Mouse (Mus musculus) midbrain, embryonic 12.5 days (tissue): ENCODE measurements around the gene Zfp354b. TPM values are rescaled to one million over a fixed set of nuclear protein-coding genes. Genes with fewer than 3 reads are reported as not detected.

ENCODE experiments used
- ATAC-seq: fragments of 200-750 bp; cut with Nextera tagmentation; 2 replicates; pipeline ENCODE4 v1.8.0; 2017; ENCODE audit warnings: low read depth, moderate TSS enrichment, moderate library complexity; ENCODE audit not compliant: low FRiP score
- H3K27ac ChIP-seq: fragments of 300-500 bp; sonication (generic); replicated peaks from 2 replicates; pipeline ENCODE4 v1.5.1; 2016; ENCODE audit warnings: mild to moderate bottlenecking
- H3K27me3 ChIP-seq: fragments of 300-500 bp; sonication (generic); 2 replicates; pipeline ENCODE4 v1.6.1; 2016; ENCODE audit warnings: mild to moderate bottlenecking
- H3K36me3 ChIP-seq: fragments of 300-500 bp; sonication (generic); 2 replicates; pipeline ENCODE4 v1.6.1; 2016
- H3K4me1 ChIP-seq: fragments of 300-500 bp; sonication (generic); 2 replicates; pipeline ENCODE4 v1.6.1; 2016
- H3K4me2 ChIP-seq: fragments of 300-500 bp; sonication (generic); replicated peaks from 2 replicates; pipeline ENCODE4 v1.6.1; 2016; ENCODE audit warnings: mild to moderate bottlenecking, moderate library complexity
- H3K4me3 ChIP-seq: fragments of 300-500 bp; sonication (generic); 2 replicates; pipeline ENCODE4 v1.5.1; 2016; ENCODE audit warnings: mild to moderate bottlenecking
- H3K9ac ChIP-seq: fragments of 300-500 bp; sonication (generic); replicated peaks from 2 replicates; pipeline ENCODE4 v1.6.1; 2016; ENCODE audit warnings: mild to moderate bottlenecking, moderate library complexity
- H3K9me3 ChIP-seq: fragments of 300-500 bp; sonication (generic); 2 replicates; pipeline ENCODE4 v1.6.1; 2016; ENCODE audit warnings: mild to moderate bottlenecking
- WGBS: fragments of 180-500 bp; shearing (Covaris S2); methylation state at CpG from one replicate; pipeline ENCODE4 v1.1.7; 2016; 5-methylcytosine and 5-hydroxymethylcytosine counted together
- polyA plus RNA-seq: library from polyadenylated mRNA; unstranded; fragments of >200 nt; fragmentation: Nextera tagmentation; extraction: Ambion mirVana; gene quantifications from 2 replicates; pipeline ENCODE4 v1.2.1, GENCODE M21; 2016

The Zfp354b gene
- polyA plus RNA-seq, result 2.1 and 2.4 TPM in 2 replicates

GRCm38 (mm10) chr11:50931451-50931866 is at the start of gene Zfp354b:
Gene Zfp354b (minus strand): TSS chr11:50931633.
- Histone ChIP-seq H3K9ac (peak within 1 kb of the TSS; percentile 70), H3K27me3 (peaks cover 4% of the 10 kb centered on the region; the same call in 1 of the 2 replicates), H3K4me2 (peak within 1 kb of the TSS; percentile 88), H3K9me3 (no peaks in the 10 kb centered on the region), H3K27ac (peak within 1 kb of the TSS; percentile 64), H3K4me1 (peaks cover 13% of the 10 kb centered on the region; the same call in 1 of the 2 replicates), H3K36me3 (no peaks in the 10 kb centered on the region), H3K4me3 (peak within 1 kb of the TSS; percentile 58)
- ATAC-seq, result peak; percentile 95
- 0% methylated on average over 18 of the region's 18 CpGs for WGBS

- no peaks in the 10 kb centered on the region for H3K36me3 ChIP-seq
- H3K4me2 ChIP-seq, result no peak overlapping the region
- H3K4me1 ChIP-seq, result no peaks in the 10 kb centered on the region
- H3K4me3 ChIP-seq, result no peak overlapping the region
- no peak overlapping the region for H3K27ac ChIP-seq
- WGBS, result 74% methylated on average over 4 of the region's 4 CpGs
- H3K9ac ChIP-seq, result no peak overlapping the region
- ATAC-seq, result no peak
- no peaks in the 10 kb centered on the region for H3K9me3 ChIP-seq
- H3K27me3 ChIP-seq, result no peaks in the 10 kb centered on the region
Observed at GRCm38 (mm10) chr11:50977216-50977615, 45.8 kb upstream of the Zfp354b start.

GRCm38 (mm10) chr11:50966230-50966629 is 34.8 kb upstream of the Zfp354b start, which contains the start of gene Olfr1378:
Gene Olfr1378 (plus strand): TSS chr11:50966530.
- H3K4me3 ChIP-seq, result no peak within 1 kb of the TSS
- H3K36me3 ChIP-seq, result no peaks in the 10 kb centered on the region
- no peak within 1 kb of the TSS for H3K27ac ChIP-seq
- H3K9me3 ChIP-seq, result no peaks in the 10 kb centered on the region
- ATAC-seq, result no peak
- H3K4me1 ChIP-seq, result no peaks in the 10 kb centered on the region
- WGBS, result 89% methylated on average over 11 of the region's 11 CpGs
- no peak within 1 kb of the TSS for H3K9ac ChIP-seq
- H3K4me2 ChIP-seq, result no peak within 1 kb of the TSS
- no peaks in the 10 kb centered on the region for H3K27me3 ChIP-seq

GRCm38 (mm10) chr11:50964886-50965285 is 33.5 kb upstream of the Zfp354b start:
- no peaks in the 10 kb centered on the region for H3K4me1 ChIP-seq
- no peak overlapping the region for H3K9ac ChIP-seq
- WGBS, result 82% methylated on average over 2 of the region's 2 CpGs
- ATAC-seq, result no peak
- no peak overlapping the region for H3K4me3 ChIP-seq
- no peak overlapping the region for H3K4me2 ChIP-seq
- H3K36me3 ChIP-seq, result no peaks in the 10 kb centered on the region
- H3K9me3 ChIP-seq, result no peaks in the 10 kb centered on the region
- H3K27ac ChIP-seq, result no peak overlapping the region
- no peaks in the 10 kb centered on the region for H3K27me3 ChIP-seq

- no peaks in the 10 kb centered on the region for H3K9me3 ChIP-seq
- 63% methylated on average over 6 of the region's 6 CpGs for WGBS
Observed at GRCm38 (mm10) chr11:50953665-50954064, 22.2 kb upstream of the Zfp354b start, which contains the start of gene Prop1. Gene Prop1 (minus strand): TSS chr11:50953765.

GRCm38 (mm10) chr11:50952290-50952689 is 20.9 kb upstream of the Zfp354b start:
- no peaks in the 10 kb centered on the region for H3K9me3 ChIP-seq
- H3K4me1 ChIP-seq, result no peaks in the 10 kb centered on the region
- H3K27me3 ChIP-seq, result no peaks in the 10 kb centered on the region
- ATAC-seq, result no peak
- no peak overlapping the region for H3K27ac ChIP-seq
- no peak overlapping the region for H3K9ac ChIP-seq
- H3K4me3 ChIP-seq, result no peak overlapping the region
- no peak overlapping the region for H3K4me2 ChIP-seq
- H3K36me3 ChIP-seq, result no peaks in the 10 kb centered on the region
- 74% methylated on average over 14 of the region's 14 CpGs for WGBS

More at GRCm38 (mm10) chr11:50953665-50954064, 22.2 kb upstream of the Zfp354b start, which contains the start of gene Prop1:
- ATAC-seq, result no peak
- Histone ChIP-seq H3K4me2 (no peak within 1 kb of the TSS), H3K36me3 (no peaks in the 10 kb centered on the region), H3K4me1 (no peaks in the 10 kb centered on the region), H3K9ac (no peak within 1 kb of the TSS), H3K27me3 (no peaks in the 10 kb centered on the region), H3K4me3 (no peak within 1 kb of the TSS), H3K27ac (no peak within 1 kb of the TSS)

- no peak within 1 kb of the TSS for H3K4me2 ChIP-seq
- ATAC-seq, result no peak
- H3K36me3 ChIP-seq, result no peaks in the 10 kb centered on the region
- no peaks in the 10 kb centered on the region for H3K9me3 ChIP-seq
- no peak within 1 kb of the TSS for H3K4me3 ChIP-seq
- H3K9ac ChIP-seq, result no peak within 1 kb of the TSS
- WGBS, result 82% methylated on average over 14 of the region's 14 CpGs
- no peaks in the 10 kb centered on the region for H3K4me1 ChIP-seq
- H3K27ac ChIP-seq, result no peak within 1 kb of the TSS
- H3K27me3 ChIP-seq, result no peaks in the 10 kb centered on the region
Observed at GRCm38 (mm10) chr11:50943506-50943905, 12.1 kb upstream of the Zfp354b start, which contains the start of gene 4933414I15Rik. Gene 4933414I15Rik (minus strand): TSS chr11:50943765.

GRCm38 (mm10) chr11:50942386-50942785 is 11.0 kb upstream of the Zfp354b start:
- Histone ChIP-seq H3K4me1 (no peaks in the 10 kb centered on the region), H3K27me3 (no peaks in the 10 kb centered on the region), H3K4me3 (no peak overlapping the region), H3K4me2 (no peak overlapping the region), H3K9ac (no peak overlapping the region), H3K36me3 (no peaks in the 10 kb centered on the region), H3K27ac (no peak overlapping the region), H3K9me3 (no peaks in the 10 kb centered on the region)
- no peak for ATAC-seq
- WGBS, result 79% methylated on average over 12 of the region's 12 CpGs

- Histone ChIP-seq H3K4me3 (no peak overlapping the region), H3K27ac (no peak overlapping the region), H3K9me3 (no peaks in the 10 kb centered on the region), H3K4me1 (no peaks in the 10 kb centered on the region), H3K4me2 (no peak overlapping the region), H3K9ac (no peak overlapping the region), H3K36me3 (no peaks in the 10 kb centered on the region), H3K27me3 (no peaks in the 10 kb centered on the region)
- 34% methylated on average over 14 of the region's 14 CpGs for WGBS
- peak; percentile 27; the same call in 1 of the 2 replicates for ATAC-seq
Observed at GRCm38 (mm10) chr11:50939621-50940366, 8.4 kb upstream of the Zfp354b start.

GRCm38 (mm10) chr11:50938435-50938834 is 7.0 kb upstream of the Zfp354b start:
- Histone ChIP-seq H3K4me3 (no peak overlapping the region), H3K4me1 (no peaks in the 10 kb centered on the region), H3K27ac (no peak overlapping the region), H3K4me2 (no peak overlapping the region), H3K9ac (no peak overlapping the region), H3K9me3 (no peaks in the 10 kb centered on the region), H3K36me3 (no peaks in the 10 kb centered on the region), H3K27me3 (no peaks in the 10 kb centered on the region)
- WGBS, result 81% methylated on average over 8 of the region's 8 CpGs
- no peak for ATAC-seq

- Histone ChIP-seq H3K9me3 (no peaks in the 10 kb centered on the region), H3K4me1 (peaks cover 13% of the 10 kb centered on the region; the same call in 1 of the 2 replicates), H3K4me2 (peak overlapping the region; percentile 88), H3K27me3 (peaks cover 4% of the 10 kb centered on the region; the same call in 1 of the 2 replicates), H3K27ac (peak overlapping the region; percentile 64), H3K4me3 (no peak overlapping the region), H3K9ac (no peak overlapping the region), H3K36me3 (no peaks in the 10 kb centered on the region)
- 76% methylated on average over 1 of the region's 1 CpGs for WGBS
- ATAC-seq, result peak; percentile 57
Observed at GRCm38 (mm10) chr11:50932040-50932439, 607 bp upstream of the Zfp354b start.

- peak overlapping the region; percentile 52 for H3K27ac ChIP-seq
- WGBS, result 4% methylated on average over 16 of the region's 16 CpGs
Observed at GRCm38 (mm10) chr11:50931021-50931420, 412 bp downstream of the Zfp354b start.

More at GRCm38 (mm10) chr11:50931021-50931420, 412 bp downstream of the Zfp354b start:
- H3K4me1 ChIP-seq, result peaks cover 13% of the 10 kb centered on the region; the same call in 1 of the 2 replicates
- no peak; the same call in 1 of the 2 replicates for ATAC-seq
- no peaks in the 10 kb centered on the region for H3K36me3 ChIP-seq
- H3K9me3 ChIP-seq, result no peaks in the 10 kb centered on the region
- H3K27me3 ChIP-seq, result peaks cover 4% of the 10 kb centered on the region; the same call in 1 of the 2 replicates
- H3K4me3 ChIP-seq, result peak overlapping the region; percentile 58
- peak overlapping the region; percentile 88 for H3K4me2 ChIP-seq
- peak overlapping the region; percentile 70 for H3K9ac ChIP-seq
